Mouse (Mus musculus) midbrain, postnatal 0 days (tissue): ENCODE results near the gene D17Wsu92e. TPM values are rescaled to one million over a fixed set of nuclear protein-coding genes. Genes with fewer than 3 reads are reported as not detected.

ENCODE experiments used
- ATAC-seq: fragments of 200-750 bp; cut with Nextera tagmentation; 2 replicates; pipeline ENCODE4 v1.8.0; 2017; ENCODE audit warnings: moderate number of reproducible peaks, mild to moderate bottlenecking, moderate TSS enrichment, moderate library complexity; ENCODE audit not compliant: low FRiP score
- DNase-seq: peaks from one replicate; pipeline ENCODE4 v3.0.0-alpha.2; 2015; ENCODE audit warnings: low spot score
- H3K27ac ChIP-seq: fragments of 300-500 bp; sonication (generic); 2 replicates; pipeline ENCODE4 v1.5.1; 2014; ENCODE audit warnings: low read depth, mild to moderate bottlenecking, low read length, mixed read lengths
- H3K27me3 ChIP-seq: fragments of 300-500 bp; sonication (generic); 2 replicates; pipeline ENCODE4 v1.6.1; 2014; ENCODE audit warnings: low read length, control low read depth, mixed read lengths; ENCODE audit not compliant: insufficient read depth
- H3K36me3 ChIP-seq: fragments of 300-500 bp; sonication (generic); 2 replicates; pipeline ENCODE4 v1.6.1; 2014; ENCODE audit warnings: low read length, control low read depth, mixed read lengths; ENCODE audit not compliant: insufficient read depth
- H3K4me1 ChIP-seq: fragments of 300-500 bp; sonication (generic); 2 replicates; pipeline ENCODE4 v1.6.1; 2014; ENCODE audit warnings: mild to moderate bottlenecking, control low read depth, antibody characterized with exemption, low read length, mixed read lengths; ENCODE audit not compliant: insufficient read depth
- H3K4me2 ChIP-seq: fragments of 300-500 bp; sonication (generic); 2 replicates; pipeline ENCODE4 v1.6.1; 2014; ENCODE audit warnings: low read depth, mild to moderate bottlenecking, low read length, mixed read lengths; ENCODE audit not compliant: poor library complexity, severe bottlenecking
- H3K4me3 ChIP-seq: fragments of 300-500 bp; sonication (generic); 2 replicates; pipeline ENCODE4 v1.5.1; 2014; ENCODE audit warnings: low read depth, mild to moderate bottlenecking, low read length, moderate library complexity
- H3K9ac ChIP-seq: fragments of 300-500 bp; sonication (generic); replicated peaks from 2 replicates; pipeline ENCODE4 v1.6.1; 2014; ENCODE audit warnings: mild to moderate bottlenecking, low read length, moderate library complexity, mixed read lengths; ENCODE audit not compliant: poor library complexity, severe bottlenecking
- H3K9me3 ChIP-seq: fragments of 300-500 bp; sonication (generic); 2 replicates; pipeline ENCODE4 v1.6.1; 2016; ENCODE audit warnings: low read length, control low read depth
- CTCF ChIP-seq: IDR thresholded peaks from 2 replicates; pipeline ENCODE4 v1.5.1; 2016; ENCODE audit warnings: antibody characterized with exemption, mild to moderate bottlenecking
- WGBS: fragments of 180-500 bp; shearing (Covaris S2); extraction: QIAGEN DNeasy Blood & Tissue Kit; methylation state at CpG from one replicate; pipeline ENCODE4 v1.1.7; 2014; 5-methylcytosine and 5-hydroxymethylcytosine counted together
- polyA plus RNA-seq: library from polyadenylated mRNA; unstranded; fragments of >200 nt; fragmentation: Nextera tagmentation; extraction: Ambion mirVana; gene quantifications from 2 replicates; pipeline ENCODE4 v1.2.1, GENCODE M21; 2015
- total RNA-seq: library from RNA; depleted of rRNA; stranded (reverse); fragments of >200 nt; gene quantifications from 2 replicates; pipeline ENCODE4 v1.2.3, GENCODE M21; 2014

D17Wsu92e gene
- total and polyA plus RNA-seq, 2 experiments from 2014 or later, result 8.7 to 73.8 TPM

- no peak overlapping the region for H3K27ac ChIP-seq
- ATAC-seq, result no peak
- H3K36me3 ChIP-seq, result no peaks in the 10 kb centered on the region
- H3K4me3 ChIP-seq, result no peak overlapping the region
- TF ChIP-seq CTCF, result no peak
- H3K9me3 ChIP-seq, result no peaks in the 10 kb centered on the region
- H3K27me3 ChIP-seq, result no peaks in the 10 kb centered on the region
- H3K4me2 ChIP-seq, result no peak overlapping the region
- no peak overlapping the region for H3K9ac ChIP-seq
- peaks cover 14% of the 10 kb centered on the region for H3K4me1 ChIP-seq
- no peak for DNase-seq
Measured at GRCm38 (mm10) chr17:27814606-27815005, 5.8 kb downstream of the D17Wsu92e start.

- H3K27me3 ChIP-seq, result no peaks in the 10 kb centered on the region
- ATAC-seq, result no peak
- no peak overlapping the region for H3K9ac ChIP-seq
- H3K27ac ChIP-seq, result no peak overlapping the region
- no peak for DNase-seq
- WGBS, result 87% methylated on average over 3 of the region's 3 CpGs
- H3K4me1 ChIP-seq, result no peaks in the 10 kb centered on the region
- H3K4me2 ChIP-seq, result no peak overlapping the region
- TF ChIP-seq CTCF, result no peak
- no peaks in the 10 kb centered on the region for H3K9me3 ChIP-seq
- H3K36me3 ChIP-seq, result no peaks in the 10 kb centered on the region
- H3K4me3 ChIP-seq, result no peak overlapping the region
Measured at GRCm38 (mm10) chr17:27811980-27812379, 8.5 kb downstream of the D17Wsu92e start.

- no peak for TF ChIP-seq CTCF
- Histone ChIP-seq H3K27me3 (no peaks in the 10 kb centered on the region), H3K36me3 (no peaks in the 10 kb centered on the region), H3K4me1 (no peaks in the 10 kb centered on the region), H3K9ac (no peak overlapping the region), H3K4me3 (no peak overlapping the region), H3K27ac (no peak overlapping the region), H3K9me3 (no peaks in the 10 kb centered on the region), H3K4me2 (no peak overlapping the region)
- 91% methylated on average over 16 of the region's 16 CpGs for WGBS
- no peak for DNase-seq
- ATAC-seq, result no peak
Measured at GRCm38 (mm10) chr17:27810569-27811331, 9.7 kb downstream of the D17Wsu92e start.

GRCm38 (mm10) chr17:27807542-27808078 lies 12.8 kb downstream of the D17Wsu92e start:
- ATAC-seq (no peak), DNase-seq (no peak)
- H3K9ac ChIP-seq, result no peak overlapping the region
- no peak overlapping the region for H3K27ac ChIP-seq
- H3K4me1 ChIP-seq, result no peaks in the 10 kb centered on the region
- H3K4me2 ChIP-seq, result no peak overlapping the region
- no peaks in the 10 kb centered on the region for H3K9me3 ChIP-seq
- TF ChIP-seq CTCF, result no peak
- H3K27me3 ChIP-seq, result no peaks in the 10 kb centered on the region
- H3K36me3 ChIP-seq, result no peaks in the 10 kb centered on the region
- WGBS, result 82% methylated on average over 2 of the region's 2 CpGs
- H3K4me3 ChIP-seq, result no peak overlapping the region

GRCm38 (mm10) chr17:27804803-27805770 lies 15.4 kb downstream of the D17Wsu92e start:
- Histone ChIP-seq H3K4me1 (no peaks in the 10 kb centered on the region), H3K9me3 (no peaks in the 10 kb centered on the region), H3K36me3 (no peaks in the 10 kb centered on the region), H3K9ac (no peak overlapping the region), H3K27ac (no peak overlapping the region), H3K27me3 (no peaks in the 10 kb centered on the region), H3K4me2 (no peak overlapping the region), H3K4me3 (no peak overlapping the region)
- no peak for TF ChIP-seq CTCF
- ATAC-seq (no peak), DNase-seq (no peak)
- 85% methylated on average over 10 of the region's 10 CpGs for WGBS
